Mouse (Mus musculus): Measurements from ENCODE around the gene Sde2. TPM values are rescaled to one million over a fixed set of nuclear protein-coding genes. Genes with fewer than 3 reads are reported as not detected.
"Not testable (repeated sequence)": the region's sequence is repeated elsewhere in the genome, so short reads cannot be mapped to it uniquely, and the experiment has no call there.

The Sde2 gene
- polyA plus RNA-seq, 1 experiment, result 15.3 TPM

GRCm38 (mm10) chr1:180830175-180830574 lies 20.8 kb upstream of the Sde2 start:
- Histone ChIP-seq H3K27me3 (ENCODE audit: control insufficient read depth, insufficient read depth, insufficient read length) (no peaks in the 10 kb centered on the region), H3K36me3 (ENCODE audit: control insufficient read depth, insufficient read depth) (no peaks in the 10 kb centered on the region), H3K4me3 (no peak overlapping the region), H3K4me2 (ENCODE audit: low read depth) (peak overlapping the region; percentile 54), H3K79me2 (ENCODE audit: control insufficient read depth, insufficient read depth) (no peaks in the 10 kb centered on the region), H3ac (ENCODE audit: control insufficient read depth, insufficient read length) (no peak overlapping the region)
- TF ChIP-seq TCF3 (IDR thresholded peaks at IDR 0.05; ENCODE audit: insufficient read length, low read depth) (no peak), SRF (IDR thresholded peaks at IDR 0.05; ENCODE audit: control insufficient read depth, insufficient read length, low read depth) (no peak), TCF12 (IDR thresholded peaks at IDR 0.05; ENCODE audit: insufficient read depth, poor library complexity, severe bottlenecking) (no peak), POLR2A (IDR thresholded peaks at IDR 0.05; ENCODE audit: insufficient read length, low read depth) (no peak), REST (IDR thresholded peaks at IDR 0.05; ENCODE audit: insufficient read depth, insufficient read length) (no peak), POLR2AphosphoS2 (IDR thresholded peaks at IDR 0.05; ENCODE audit: insufficient read length, low read depth) (no peak), MYOD1 (IDR thresholded peaks at IDR 0.05; ENCODE audit: control insufficient read depth in 1 of 3, insufficient read length in 2 of 3, low read depth in 2 of 3) (no peak), USF1 (IDR thresholded peaks at IDR 0.05; ENCODE audit: low read depth) (no peak), MAX (IDR thresholded peaks at IDR 0.05; ENCODE audit: low read depth) (no peak)

- H3ac ChIP-seq (ENCODE audit: control insufficient read depth, insufficient read length), result no peak overlapping the region
- TF ChIP-seq MAX (IDR thresholded peaks at IDR 0.05; ENCODE audit: low read depth) (no peak), POLR2A (IDR thresholded peaks at IDR 0.05; ENCODE audit: insufficient read length, low read depth) (no peak), MYOG (IDR thresholded peaks at IDR 0.05; ENCODE audit: control insufficient read depth in 1 of 3, insufficient read depth in 1 of 3, insufficient read length in 2 of 3, low read depth in 2 of 3) (no peak), E2F4 (IDR thresholded peaks at IDR 0.05; ENCODE audit: insufficient read depth) (no peak), SRF (IDR thresholded peaks at IDR 0.05; ENCODE audit: control insufficient read depth, insufficient read length, low read depth) (no peak), TCF12 (IDR thresholded peaks at IDR 0.05; ENCODE audit: insufficient read depth, poor library complexity, severe bottlenecking) (no peak), USF1 (IDR thresholded peaks at IDR 0.05; ENCODE audit: low read depth) (no peak), REST (IDR thresholded peaks at IDR 0.05; ENCODE audit: insufficient read depth, insufficient read length) (no peak), MYOD1 (IDR thresholded peaks at IDR 0.05; ENCODE audit: control insufficient read depth in 1 of 3, insufficient read length in 2 of 3, low read depth in 2 of 3) (no peak), CEBPB (IDR thresholded peaks at IDR 0.05; ENCODE audit: insufficient read depth, poor library complexity, severe bottlenecking) (no peak), POLR2AphosphoS2 (IDR thresholded peaks at IDR 0.05; ENCODE audit: insufficient read length, low read depth) (no peak), TCF3 (IDR thresholded peaks at IDR 0.05; ENCODE audit: insufficient read length, low read depth) (no peak)
- H3K79me2 ChIP-seq (ENCODE audit: control insufficient read depth, insufficient read depth), result no peaks in the 10 kb centered on the region
- H3K36me3 ChIP-seq (ENCODE audit: control insufficient read depth, insufficient read depth), result no peaks in the 10 kb centered on the region
- H3K4me2 ChIP-seq (ENCODE audit: low read depth), result peak overlapping the region; percentile 54
- no peak overlapping the region for H3K4me3 ChIP-seq
- no peaks in the 10 kb centered on the region for H3K27me3 ChIP-seq (ENCODE audit: control insufficient read depth, insufficient read depth, insufficient read length)
Observed at GRCm38 (mm10) chr1:180830588-180831346, 20.2 kb upstream of the Sde2 start.

- Histone ChIP-seq H3K27me3 (ENCODE audit: control insufficient read depth, insufficient read depth, insufficient read length) (no peaks in the 10 kb centered on the region), H3K36me3 (ENCODE audit: control insufficient read depth, insufficient read depth) (no peaks in the 10 kb centered on the region), H3ac (ENCODE audit: control insufficient read depth, insufficient read length) (no peak overlapping the region), H3K4me3 (no peak overlapping the region), H3K4me2 (ENCODE audit: low read depth) (no peak overlapping the region), H3K79me2 (ENCODE audit: control insufficient read depth, insufficient read depth) (no peaks in the 10 kb centered on the region)
- TF ChIP-seq USF1 (IDR thresholded peaks at IDR 0.05; ENCODE audit: low read depth) (no peak), MYOG (IDR thresholded peaks at IDR 0.05; ENCODE audit: control insufficient read depth in 1 of 3, insufficient read depth in 1 of 3, insufficient read length in 2 of 3, low read depth in 2 of 3) (no peak), MAX (IDR thresholded peaks at IDR 0.05; ENCODE audit: low read depth) (no peak), POLR2A (IDR thresholded peaks at IDR 0.05; ENCODE audit: insufficient read length, low read depth) (no peak)
Observed at GRCm38 (mm10) chr1:180835273-180836015, 15.5 kb upstream of the Sde2 start.

GRCm38 (mm10) chr1:180836467-180836866 lies 14.5 kb upstream of the Sde2 start:
- H3ac ChIP-seq (ENCODE audit: control insufficient read depth, insufficient read length); H3K27me3 ChIP-seq (ENCODE audit: control insufficient read depth, insufficient read depth, insufficient read length); H3K4me2 ChIP-seq (ENCODE audit: low read depth); H3K4me3 ChIP-seq; H3K36me3 ChIP-seq (ENCODE audit: control insufficient read depth, insufficient read depth); H3K79me2 ChIP-seq (ENCODE audit: control insufficient read depth, insufficient read depth): not testable (repeated sequence)

GRCm38 (mm10) chr1:180837186-180837585 lies 13.7 kb upstream of the Sde2 start:
- Histone ChIP-seq H3K36me3 (ENCODE audit: control insufficient read depth, insufficient read depth) (no peaks in the 10 kb centered on the region), H3K79me2 (ENCODE audit: control insufficient read depth, insufficient read depth) (no peaks in the 10 kb centered on the region), H3K4me2 (ENCODE audit: low read depth) (peak overlapping the region; percentile 78), H3K4me3 (no peak overlapping the region), H3ac (ENCODE audit: control insufficient read depth, insufficient read length) (no peak overlapping the region), H3K27me3 (ENCODE audit: control insufficient read depth, insufficient read depth, insufficient read length) (no peaks in the 10 kb centered on the region)
- no peak for TF ChIP-seq REST (IDR thresholded peaks at IDR 0.05; ENCODE audit: insufficient read depth, insufficient read length)
- TF ChIP-seq MYOG (IDR thresholded peaks at IDR 0.05; ENCODE audit: control insufficient read depth in 1 of 3, insufficient read depth in 1 of 3, insufficient read length in 2 of 3, low read depth in 2 of 3), result no peak
- TF ChIP-seq CEBPB (IDR thresholded peaks at IDR 0.05; ENCODE audit: insufficient read depth, poor library complexity, severe bottlenecking), result no peak
- TF ChIP-seq POLR2AphosphoS2 (IDR thresholded peaks at IDR 0.05; ENCODE audit: insufficient read length, low read depth), result no peak
- TF ChIP-seq MAX (IDR thresholded peaks at IDR 0.05; ENCODE audit: low read depth), result no peak
- no peak for TF ChIP-seq MYOD1 (IDR thresholded peaks at IDR 0.05; ENCODE audit: control insufficient read depth in 1 of 3, insufficient read length in 2 of 3, low read depth in 2 of 3)
- TF ChIP-seq TCF3 (IDR thresholded peaks at IDR 0.05; ENCODE audit: insufficient read length, low read depth), result no peak
- TF ChIP-seq USF1 (IDR thresholded peaks at IDR 0.05; ENCODE audit: low read depth), result no peak
- no peak for TF ChIP-seq E2F4 (IDR thresholded peaks at IDR 0.05; ENCODE audit: insufficient read depth)
- TF ChIP-seq SRF (IDR thresholded peaks at IDR 0.05; ENCODE audit: control insufficient read depth, insufficient read length, low read depth), result no peak
- no peak for TF ChIP-seq POLR2A (IDR thresholded peaks at IDR 0.05; ENCODE audit: insufficient read length, low read depth)
- no peak for TF ChIP-seq TCF12 (IDR thresholded peaks at IDR 0.05; ENCODE audit: insufficient read depth, poor library complexity, severe bottlenecking)

Data from myocyte (in vitro differentiated cells).